Mouse (Mus musculus): ENCODE data around the gene Tubgcp6.
A peak's percentile ranks its signal among the peaks of the same experiment; 100 is the strongest.

Gene Tubgcp6

DNA sequence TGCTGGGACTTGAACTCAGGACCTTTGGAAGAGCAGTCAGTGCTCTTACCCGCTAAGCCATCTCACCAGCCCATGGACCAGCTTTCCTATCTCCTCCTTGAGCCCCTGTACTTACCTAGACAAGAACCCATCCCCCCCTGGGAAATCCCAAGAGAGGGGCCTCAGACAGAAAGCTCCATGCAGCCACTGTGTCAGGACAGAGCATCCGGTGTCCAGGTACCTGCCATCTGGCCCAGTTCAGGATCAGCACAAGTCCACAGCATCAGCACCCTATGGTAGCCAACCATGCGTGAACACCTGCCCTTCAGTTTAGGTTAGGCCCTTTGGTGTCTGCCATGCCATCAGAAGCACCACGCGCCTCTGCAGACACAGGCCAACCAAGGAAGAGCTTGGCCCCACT lies 58.0 kb downstream of the Tubgcp6 start:
- peak in 1 of 2 experiments; percentile 16 for DNase-seq (ENCODE audit: low spot score in 2 of 2)

DNA sequence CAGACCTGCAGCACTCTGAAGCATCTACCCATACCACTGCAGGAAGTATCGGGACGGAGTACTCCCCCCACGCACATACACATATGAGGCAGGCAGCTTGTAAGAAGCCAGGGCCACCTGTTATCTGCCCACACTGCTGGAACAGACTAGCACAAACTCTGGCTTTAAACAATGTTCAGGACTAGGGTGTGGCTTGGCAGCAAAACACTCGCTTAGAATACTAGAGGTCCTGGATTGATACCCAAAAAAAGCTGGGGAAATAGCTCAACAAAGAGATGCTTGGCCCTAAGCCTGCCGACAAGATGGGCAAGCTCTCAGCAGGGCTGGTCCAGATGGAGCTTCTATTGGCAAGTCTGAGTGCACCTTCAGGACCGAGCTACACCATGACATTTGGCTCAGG lies 59.4 kb downstream of the Tubgcp6 start:
- DNase-seq (ENCODE audit: low spot score in 2 of 2), result peak in 1 of 2 experiments; percentile 17

DNA sequence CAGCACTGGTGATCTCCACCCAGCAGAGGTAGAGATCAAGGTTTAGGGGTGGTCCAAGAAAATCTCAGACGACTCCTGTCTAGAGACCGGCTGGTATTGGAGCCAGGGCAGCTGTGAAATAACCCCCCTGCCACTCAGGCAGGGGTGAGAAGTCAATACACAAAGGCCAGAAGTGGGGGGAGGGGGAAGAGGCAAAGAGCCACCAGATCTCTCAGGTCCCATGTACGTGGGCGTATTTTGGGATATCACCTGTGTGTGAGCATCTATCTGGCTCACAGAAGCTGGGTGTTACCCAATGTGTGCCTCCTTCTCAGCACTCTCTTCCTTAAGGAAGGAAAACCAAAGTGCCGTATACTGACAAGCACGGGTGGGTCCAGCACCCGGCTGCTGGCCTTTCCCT lies 59.9 kb downstream of the Tubgcp6 start:
- peak in 1 of 2 experiments; percentile 12 for DNase-seq (ENCODE audit: low spot score in 2 of 2)

DNA sequence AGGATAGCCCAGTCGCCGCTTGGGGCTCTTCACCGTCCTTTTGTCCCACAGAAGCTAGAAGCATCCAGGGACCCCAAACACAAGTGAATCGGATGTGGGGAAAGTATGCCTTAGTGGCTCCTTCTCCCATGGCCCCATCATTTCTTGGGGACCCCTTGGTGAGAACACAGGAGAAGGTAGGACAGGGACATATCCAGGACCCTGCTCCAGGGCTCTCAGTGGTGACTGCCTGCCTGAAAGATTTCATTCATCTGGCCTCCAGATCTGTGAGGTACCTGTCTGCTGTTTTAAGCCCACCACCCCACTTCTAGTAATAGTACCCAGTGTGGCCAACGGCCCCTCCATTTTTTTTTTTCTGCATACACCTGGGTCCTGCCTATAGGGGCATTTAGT lies 60.4 kb downstream of the Tubgcp6 start:
- DNase-seq (ENCODE audit: low spot score in 2 of 2), result peak in 1 of 2 experiments; percentile 11

DNA sequence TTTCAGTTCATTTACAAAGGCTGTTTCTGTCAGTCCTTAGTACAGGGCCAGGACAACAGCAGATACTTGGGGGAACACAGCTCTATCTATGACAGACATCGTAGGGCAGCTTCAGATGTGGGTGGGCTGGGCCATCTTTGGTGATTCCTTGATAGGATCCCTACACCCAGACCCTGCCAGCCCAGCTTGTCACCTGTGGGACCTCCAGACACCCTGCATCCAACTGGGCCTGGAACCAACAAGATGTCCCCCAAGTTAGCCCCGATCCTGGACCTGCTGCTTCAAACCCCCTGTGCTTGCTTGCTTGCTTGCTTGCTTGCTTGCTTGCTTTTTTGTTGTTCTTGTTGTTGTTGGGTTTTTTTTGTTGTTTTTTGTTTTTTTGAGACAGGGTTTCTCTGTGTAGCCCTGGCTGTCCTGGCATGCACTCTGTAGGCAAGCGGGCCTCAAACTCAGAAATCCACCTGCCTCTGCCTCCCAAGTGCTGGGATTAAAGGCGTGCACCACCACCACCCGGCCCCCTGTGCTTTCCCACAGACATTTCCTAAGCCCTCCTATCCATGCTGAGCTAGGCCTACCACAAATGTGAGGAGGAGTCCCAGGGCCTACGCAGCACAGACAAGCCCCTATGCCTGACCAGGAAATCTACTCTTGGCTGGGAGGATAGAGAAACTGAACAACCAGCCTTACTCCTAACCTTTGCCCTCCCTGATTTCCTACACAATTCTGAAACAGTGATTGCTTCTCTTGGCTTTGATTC lies 61.0 kb downstream of the Tubgcp6 start:
- peak in 1 of 2 experiments; percentile 15 for DNase-seq (ENCODE audit: low spot score in 2 of 2)

DNA sequence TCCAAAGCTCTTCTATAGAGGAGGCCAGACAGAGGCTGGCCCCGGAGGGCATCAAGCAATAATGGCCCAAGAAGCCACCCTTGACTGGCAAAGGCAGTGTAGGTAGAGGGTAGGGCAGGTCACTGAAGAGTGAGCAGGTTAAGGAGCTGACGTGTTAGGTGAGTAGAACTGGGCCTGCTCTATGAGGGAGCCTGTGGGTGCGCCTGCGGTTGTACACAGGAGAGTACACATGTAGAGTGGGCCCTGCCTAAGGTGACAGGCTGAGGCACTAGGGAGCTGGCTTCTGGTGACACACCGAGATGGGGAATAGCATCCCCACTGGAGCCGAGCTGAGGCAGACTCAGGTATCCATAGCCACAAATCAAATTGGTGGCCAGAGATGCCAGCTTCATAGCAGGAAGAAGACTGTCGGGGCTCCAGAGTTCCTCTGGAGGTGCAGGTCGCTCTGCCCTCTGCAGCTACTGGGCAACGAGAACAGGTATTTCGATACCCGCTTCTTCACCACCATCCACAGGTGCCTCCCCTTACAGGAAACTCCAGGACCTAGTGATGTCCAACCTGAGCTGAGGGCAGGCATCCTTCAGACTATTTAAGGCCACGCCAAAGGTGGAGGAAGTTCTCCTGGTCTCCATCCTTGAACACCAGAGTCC lies 62.0 kb downstream of the Tubgcp6 start:
- peak in 1 of 2 experiments; percentile 10 for DNase-seq (ENCODE audit: low spot score in 2 of 2)

DNA sequence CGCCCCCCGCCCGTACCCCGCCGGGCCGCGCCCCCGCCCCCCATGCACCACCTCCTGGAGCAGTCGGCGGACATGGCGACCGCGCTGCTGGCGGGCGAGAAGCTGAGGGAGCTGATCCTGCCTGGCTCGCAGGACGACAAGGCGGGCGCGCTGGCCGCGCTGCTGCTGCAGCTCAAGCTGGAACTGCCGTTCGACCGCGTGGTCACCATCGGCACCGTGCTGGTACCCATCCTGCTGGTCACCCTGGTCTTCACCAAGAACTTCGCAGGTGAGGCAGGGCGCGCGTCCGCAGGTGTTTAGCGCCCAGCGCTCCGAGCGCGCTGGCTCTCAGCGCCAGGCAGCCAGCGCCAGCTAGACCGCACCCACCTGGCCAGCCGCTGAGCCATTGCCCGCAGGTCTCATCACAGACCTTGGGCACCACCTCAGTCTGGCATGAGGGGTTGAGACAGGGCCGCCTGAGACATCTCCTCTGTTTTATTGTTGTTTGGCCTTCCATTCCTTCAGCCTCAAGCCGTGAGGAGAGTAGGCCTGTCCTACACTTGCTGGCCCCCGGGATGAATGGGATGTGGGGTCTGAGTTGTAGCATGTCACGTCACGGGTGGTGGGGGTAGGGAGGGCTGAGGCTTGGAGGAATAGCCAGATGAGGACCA lies 62.8 kb downstream of the Tubgcp6 start:
- no peak for DNase-seq (ENCODE audit: low spot score in 2 of 2)

DNA sequence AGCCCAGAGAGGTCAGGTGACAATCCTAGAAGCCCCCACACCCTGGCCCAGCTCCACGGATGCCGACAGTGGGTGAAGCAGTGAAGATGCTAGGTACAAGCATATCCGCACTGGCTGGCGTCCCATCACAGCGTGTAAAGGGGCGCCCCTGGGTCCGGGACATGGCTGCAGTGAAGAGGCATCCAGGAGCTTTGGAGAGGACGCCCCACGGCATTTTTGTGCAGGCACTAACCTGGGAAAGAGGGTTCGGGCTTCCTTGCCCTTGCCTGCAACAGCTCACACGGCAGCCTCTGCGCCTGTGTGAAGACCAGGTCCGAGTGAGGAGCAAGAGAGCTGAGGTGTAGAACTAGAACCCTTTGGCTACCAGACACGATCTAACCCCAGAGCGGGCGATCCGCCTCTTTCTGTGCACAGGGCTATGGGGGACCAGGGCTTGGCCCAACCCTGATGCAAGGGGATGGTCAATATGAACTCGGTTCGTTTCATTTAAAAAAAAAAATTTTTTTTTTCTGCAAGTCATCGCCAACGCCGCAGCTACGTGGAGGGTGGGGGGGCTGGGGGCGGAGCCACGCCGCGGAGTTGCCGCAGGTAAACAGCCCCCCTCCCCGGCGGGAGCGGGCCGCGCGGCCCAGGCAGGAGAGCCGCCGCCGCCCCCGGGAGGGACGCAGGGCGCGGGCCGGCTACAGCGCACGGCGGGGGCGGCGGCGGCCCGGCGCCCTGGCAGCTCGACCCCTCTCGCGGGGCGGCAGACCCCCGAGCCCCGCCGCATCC lies 63.6 kb downstream of the Tubgcp6 start, which contains the start of gene Panx2:
Gene Panx2 (plus strand): TSS at position 574 of the 771 bp plus-strand sequence.
- no peak for DNase-seq (ENCODE audit: low spot score in 2 of 2)

DNA sequence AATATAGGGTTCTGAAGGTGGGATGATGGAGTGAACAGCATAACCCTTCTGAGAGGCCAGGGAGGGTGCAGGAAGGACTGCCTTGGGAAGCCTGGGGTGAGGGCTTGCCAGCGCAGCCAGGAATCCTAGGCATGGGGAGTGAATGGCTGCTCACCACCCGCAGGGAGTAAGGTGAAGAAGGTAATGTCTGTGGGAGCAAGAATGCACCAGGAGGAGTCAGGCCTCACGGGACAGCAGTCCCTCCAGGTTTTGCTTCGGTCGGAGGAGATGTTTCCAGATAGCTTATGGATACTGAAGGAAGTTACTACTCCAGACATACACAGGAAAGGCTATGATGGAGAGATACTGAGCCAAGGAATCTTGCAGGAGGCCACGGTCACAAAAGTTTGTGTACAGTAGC lies 64.2 kb downstream of the Tubgcp6 start:
- no peak for DNase-seq (ENCODE audit: low spot score in 2 of 2)

DNA sequence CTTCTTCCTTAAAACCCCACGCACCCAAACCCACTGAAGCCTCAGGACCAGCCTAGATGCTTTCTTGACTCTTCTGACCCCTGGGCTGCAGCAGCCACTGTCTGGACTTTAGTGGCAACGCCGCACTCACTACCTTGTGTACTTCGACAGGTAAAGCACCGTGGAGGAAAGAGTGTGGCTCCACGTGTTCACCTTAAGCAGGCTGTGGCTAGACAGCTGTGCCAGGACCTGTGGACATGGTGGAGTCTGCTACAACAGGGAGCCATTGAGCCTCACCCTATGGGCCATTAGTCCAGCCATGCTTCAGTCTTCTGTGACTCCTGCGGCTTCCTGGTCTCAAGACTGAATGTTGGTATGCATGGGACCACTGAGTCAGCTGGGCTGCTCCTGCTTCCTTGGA lies 68.2 kb downstream of the Tubgcp6 start:
- DNase-seq (ENCODE audit: low spot score in 2 of 2), result peak in 1 of 2 experiments; percentile 11
